Mouse (Mus musculus) cerebellum, adult 2 months (tissue): Measurements from ENCODE around the gene Prdx6b.

Experiments
- CTCF ChIP-seq: fragments of 200-500 bp; IDR thresholded peaks from 2 replicates; pipeline ENCODE4 v1.5.1; 2011; ENCODE audit warnings: low read depth, mild to moderate bottlenecking, control low read depth, low read length, moderate library complexity, borderline replicate concordance; ENCODE audit not compliant: insufficient read depth
- POLR2A ChIP-seq: fragments of 200-500 bp; IDR thresholded peaks from 2 replicates; pipeline ENCODE4 v1.6.1; 2011; ENCODE audit warnings: low read length, control low read depth, borderline replicate concordance; ENCODE audit not compliant: insufficient read depth

GRCm38 (mm10) chr2:80273038-80273437 is 19.2 kb upstream of the Prdx6b start:
- TF ChIP-seq POLR2A (no peak), CTCF (no peak)
